Mouse (Mus musculus): ENCODE data around the gene Mier3. TPM values are rescaled to one million over a fixed set of nuclear protein-coding genes. Genes with fewer than 3 reads are reported as not detected.

Gene Mier3
- 19.0 and 21.2 TPM in 2 replicates for polyA plus RNA-seq (2015; fragmentation: Nextera tagmentation; extraction: Ambion mirVana)

DNA sequence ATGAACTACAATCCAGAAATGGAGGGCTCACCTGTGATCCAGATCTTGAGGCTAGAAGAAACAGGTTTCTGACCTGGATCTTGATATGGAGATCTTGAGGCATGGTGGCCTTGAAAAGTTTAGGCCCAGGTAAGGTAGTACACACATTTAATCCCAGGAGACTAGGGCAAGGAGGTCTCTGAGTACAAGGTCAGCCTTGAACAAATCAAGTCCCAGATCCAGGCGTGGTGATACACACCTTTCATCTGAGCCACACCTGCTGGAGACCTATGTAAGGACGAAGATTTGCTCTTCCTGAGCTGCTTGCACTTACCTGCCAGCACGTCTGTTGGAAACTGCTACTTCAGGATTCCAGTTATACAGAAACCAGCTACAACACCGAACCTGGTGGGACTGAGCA, at the start of gene Mier3:
Mier3 (plus strand) TSS at position 301 of the 400 bp plus-strand sequence.
- Histone ChIP-seq H3K9me3 (no peaks in the 10 kb centered on the region; the same call in 1 of the 2 replicates), H3K36me3 (no peaks in the 10 kb centered on the region), H3K4me1 (replicated peaks) (peaks cover 6% of the 10 kb centered on the region), H3K4me3 (no peak within 1 kb of the TSS), H3K4me2 (no peak within 1 kb of the TSS), H3K27ac (replicated peaks) (no peak within 1 kb of the TSS), H3K9ac (no peak within 1 kb of the TSS), H3K27me3 (peaks cover 4% of the 10 kb centered on the region)
- no peak for ATAC-seq (ENCODE audit: low read depth)
- WGBS, result 82% methylated on average over 4 of the region's 4 CpGs

DNA sequence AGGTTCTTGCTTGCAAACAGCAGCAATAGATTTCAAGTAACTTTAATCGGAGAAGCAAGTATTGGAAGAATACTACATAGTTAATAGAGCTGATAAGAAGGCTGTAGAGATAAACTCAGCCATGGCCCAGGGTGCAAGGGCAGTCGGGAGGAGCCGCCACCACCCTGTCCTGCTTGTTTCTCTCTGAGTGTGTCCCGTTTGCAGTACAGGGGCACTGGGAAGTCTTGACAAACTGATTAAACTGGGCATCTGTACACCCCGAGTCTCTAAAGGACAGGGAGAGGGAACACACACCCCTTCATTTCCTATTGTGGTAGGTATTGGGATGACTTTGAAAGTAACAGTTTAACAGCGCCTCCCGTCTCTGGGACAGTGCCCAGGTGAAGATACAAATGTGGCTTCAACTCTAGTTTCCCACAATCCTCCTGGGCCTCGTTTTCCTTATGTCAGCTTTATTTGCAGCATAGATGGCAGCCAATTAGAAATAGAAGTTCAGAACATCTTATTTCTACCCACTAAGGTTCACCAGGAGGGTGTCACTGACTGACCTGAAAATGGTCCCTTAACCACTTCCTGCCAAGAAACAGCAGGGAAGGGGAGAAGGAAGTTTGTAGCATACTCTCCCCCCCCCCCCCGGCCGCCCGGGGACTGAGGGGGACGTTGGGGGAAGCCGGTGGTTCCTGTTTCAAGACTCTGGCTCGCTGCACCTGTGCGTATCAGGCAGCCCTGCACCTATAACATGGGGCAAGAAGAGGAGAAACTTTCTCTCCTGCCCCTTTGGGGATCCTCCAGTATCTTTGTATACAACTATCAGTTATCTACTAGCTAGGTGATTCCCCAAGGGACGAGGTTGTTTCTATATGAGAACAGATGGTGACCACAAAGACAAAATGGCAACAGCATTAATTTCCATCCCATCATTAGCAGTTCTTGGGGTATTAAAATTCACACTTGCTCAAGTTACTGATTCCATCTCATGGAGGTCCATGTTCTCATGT, 46.3 kb upstream of the Mier3 start:
- Histone ChIP-seq H3K4me3 (no peak overlapping the region), H3K36me3 (no peaks in the 10 kb centered on the region), H3K4me1 (replicated peaks) (no peaks in the 10 kb centered on the region), H3K27me3 (no peaks in the 10 kb centered on the region), H3K9me3 (peaks cover 3% of the 10 kb centered on the region; the same call in 1 of the 2 replicates), H3K27ac (replicated peaks) (no peak overlapping the region), H3K4me2 (no peak overlapping the region), H3K9ac (no peak overlapping the region)
- no peak for ATAC-seq (ENCODE audit: low read depth)
- WGBS, result 88% methylated on average over 16 of the region's 16 CpGs

DNA sequence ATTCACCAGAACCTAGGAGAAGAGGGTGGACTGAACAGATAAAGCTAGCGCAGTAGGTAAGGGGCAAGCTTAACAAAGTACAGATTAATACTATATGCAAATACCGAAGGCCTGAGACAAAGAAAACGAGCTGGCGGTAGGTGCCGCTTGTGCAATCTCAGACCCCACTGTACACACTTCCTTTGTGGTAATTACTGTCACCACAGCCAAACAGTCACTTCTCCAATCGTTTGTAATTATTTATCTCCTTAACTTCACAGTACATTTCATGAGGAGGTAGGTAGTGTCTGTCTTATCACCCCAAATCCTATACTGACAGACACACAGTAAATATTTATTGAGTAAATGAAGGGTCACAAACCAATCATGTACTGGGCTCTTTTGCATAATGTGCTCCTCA, 40.5 kb upstream of the Mier3 start:
- no peak overlapping the region for H3K4me3 ChIP-seq
- H3K27me3 ChIP-seq, result no peaks in the 10 kb centered on the region
- H3K9me3 ChIP-seq, result peaks cover 3% of the 10 kb centered on the region; the same call in 1 of the 2 replicates
- ATAC-seq (ENCODE audit: low read depth), result no peak
- no peak overlapping the region for H3K9ac ChIP-seq
- 80% methylated on average over 6 of the region's 6 CpGs for WGBS
- H3K27ac ChIP-seq (replicated peaks), result no peak overlapping the region
- H3K4me1 ChIP-seq (replicated peaks), result no peaks in the 10 kb centered on the region
- no peak overlapping the region for H3K4me2 ChIP-seq
- no peaks in the 10 kb centered on the region for H3K36me3 ChIP-seq

DNA sequence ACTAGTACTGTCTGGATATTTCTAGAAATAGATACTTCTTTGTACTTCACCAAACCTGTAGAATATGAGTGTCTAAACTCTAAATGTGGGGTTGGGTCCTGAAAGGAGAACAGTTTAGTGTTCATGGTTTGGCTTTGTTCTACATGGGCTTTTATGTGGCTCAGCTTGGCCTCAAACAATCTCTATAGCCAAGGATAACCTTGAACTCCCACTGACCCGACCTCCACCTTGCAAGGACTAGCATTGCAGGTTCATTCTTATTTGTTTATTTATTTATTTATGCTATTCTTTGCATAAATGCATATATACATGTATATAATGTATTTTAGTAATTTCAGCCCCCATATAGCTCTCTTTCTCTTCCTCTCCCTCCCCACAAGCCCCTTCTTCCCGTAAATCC, 37.1 kb upstream of the Mier3 start:
- H3K4me2 ChIP-seq, result no peak overlapping the region
- WGBS, result 65% methylated on average over 2 of the region's 2 CpGs
- H3K4me1 ChIP-seq (replicated peaks), result no peaks in the 10 kb centered on the region
- H3K9ac ChIP-seq, result no peak overlapping the region
- H3K27me3 ChIP-seq, result no peaks in the 10 kb centered on the region
- no peak overlapping the region for H3K27ac ChIP-seq (replicated peaks)
- no peaks in the 10 kb centered on the region for H3K9me3 ChIP-seq
- H3K4me3 ChIP-seq, result no peak overlapping the region
- ATAC-seq (ENCODE audit: low read depth), result no peak
- H3K36me3 ChIP-seq, result no peaks in the 10 kb centered on the region

DNA sequence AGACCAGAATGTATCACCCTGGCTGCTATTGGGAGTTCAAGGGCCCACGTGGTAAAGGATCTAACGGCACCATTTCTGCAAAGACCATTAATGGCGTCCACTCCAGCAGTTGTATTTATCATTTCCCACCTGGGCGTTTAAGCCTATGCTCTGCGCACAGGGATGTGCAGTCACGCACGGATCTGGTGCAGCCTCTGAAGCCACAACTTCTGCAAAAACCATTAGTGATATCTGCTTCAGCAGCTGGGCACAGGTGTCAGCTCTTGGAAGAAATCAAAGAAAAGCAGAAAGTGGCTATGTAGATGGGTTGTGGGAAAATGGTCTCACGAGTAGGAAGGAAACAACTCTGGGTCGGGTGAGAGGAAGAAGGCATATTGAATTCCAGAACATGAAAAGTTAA, 34.6 kb upstream of the Mier3 start:
- H3K27ac ChIP-seq (replicated peaks), result no peak overlapping the region
- no peaks in the 10 kb centered on the region for H3K36me3 ChIP-seq
- no peak overlapping the region for H3K4me2 ChIP-seq
- 0 out of 2 replicates have a peak, but pooled peaks cover 3% of the 10 kb centered on the region for H3K4me1 ChIP-seq (replicated peaks)
- H3K9me3 ChIP-seq, result no peaks in the 10 kb centered on the region
- no peak overlapping the region for H3K9ac ChIP-seq
- no peak for ATAC-seq (ENCODE audit: low read depth)
- 86% methylated on average over 9 of the region's 9 CpGs for WGBS
- no peaks in the 10 kb centered on the region for H3K27me3 ChIP-seq
- no peak overlapping the region for H3K4me3 ChIP-seq

DNA sequence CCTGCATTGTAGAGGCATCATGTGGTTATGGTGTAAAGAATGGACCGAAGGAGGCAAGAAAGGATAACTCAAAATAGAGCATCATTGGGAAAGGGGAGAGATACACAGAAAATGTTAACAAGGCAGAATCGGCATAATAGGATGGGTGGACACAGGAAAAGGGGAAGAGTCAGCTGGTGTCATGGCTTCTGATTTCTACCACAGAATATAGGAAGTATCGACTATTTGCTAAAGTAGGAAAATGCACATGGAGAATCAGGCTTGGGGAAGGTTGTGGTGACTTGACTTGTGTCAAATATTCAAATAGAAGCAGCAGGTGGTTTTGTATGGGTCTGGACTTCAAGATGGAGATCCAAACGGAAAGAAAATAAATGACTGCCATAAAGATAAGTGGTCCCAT, 33.5 kb upstream of the Mier3 start:
- H3K27ac ChIP-seq (replicated peaks), result no peak overlapping the region
- 97% methylated on average over 4 of the region's 4 CpGs for WGBS
- H3K4me1 ChIP-seq (replicated peaks), result 0 out of 2 replicates have a peak, but pooled peaks cover 4% of the 10 kb centered on the region
- no peak overlapping the region for H3K9ac ChIP-seq
- no peaks in the 10 kb centered on the region for H3K9me3 ChIP-seq
- no peaks in the 10 kb centered on the region for H3K36me3 ChIP-seq
- no peak overlapping the region for H3K4me2 ChIP-seq
- ATAC-seq (ENCODE audit: low read depth), result no peak
- H3K27me3 ChIP-seq, result no peaks in the 10 kb centered on the region
- no peak overlapping the region for H3K4me3 ChIP-seq

DNA sequence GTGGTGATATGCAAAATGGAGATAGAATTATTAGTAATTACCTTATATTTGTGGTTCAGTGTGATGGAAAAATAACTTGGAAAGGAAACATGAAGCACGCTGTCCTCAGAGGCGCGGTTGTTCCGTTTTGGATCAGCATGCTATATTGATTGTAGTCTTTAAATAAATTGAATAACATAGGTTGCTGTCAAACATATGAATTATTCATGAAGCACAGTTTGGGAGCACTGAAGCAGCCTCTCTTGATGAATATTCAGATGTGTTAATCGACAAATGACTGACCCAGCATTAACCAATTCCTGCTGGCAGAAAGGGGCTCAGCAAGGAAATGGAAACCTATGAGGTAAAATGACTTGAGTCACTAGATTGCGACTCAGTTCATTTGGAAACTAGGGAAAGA, 29.8 kb upstream of the Mier3 start:
- H3K4me3 ChIP-seq, result no peak overlapping the region
- no peak overlapping the region for H3K27ac ChIP-seq (replicated peaks)
- no peaks in the 10 kb centered on the region for H3K9me3 ChIP-seq
- H3K9ac ChIP-seq, result no peak overlapping the region
- no peaks in the 10 kb centered on the region for H3K36me3 ChIP-seq
- no peak overlapping the region for H3K4me2 ChIP-seq
- 0 out of 2 replicates have a peak, but pooled peaks cover 4% of the 10 kb centered on the region for H3K4me1 ChIP-seq (replicated peaks)
- 48% methylated on average over 6 of the region's 6 CpGs for WGBS
- no peaks in the 10 kb centered on the region for H3K27me3 ChIP-seq
- ATAC-seq (ENCODE audit: low read depth), result no peak

DNA sequence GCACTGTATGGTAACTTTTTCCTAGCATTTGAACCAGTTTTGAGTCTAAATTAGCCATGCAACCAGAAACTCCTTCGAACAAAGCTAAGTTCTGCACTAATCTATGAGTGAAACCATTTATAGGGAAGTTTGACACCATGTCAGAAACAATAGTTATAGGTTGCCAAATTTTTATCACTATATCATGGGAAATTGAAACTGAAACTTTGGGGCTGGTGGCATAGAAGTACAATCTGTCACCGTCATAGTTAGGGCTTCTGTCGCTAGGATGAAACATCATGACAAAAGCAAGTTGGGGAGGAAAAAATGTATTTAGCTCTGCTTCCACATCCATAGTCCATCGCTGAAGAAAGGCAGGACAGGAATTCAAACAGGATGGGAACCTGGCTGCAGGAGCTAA, 25.5 kb upstream of the Mier3 start:
- no peaks in the 10 kb centered on the region for H3K36me3 ChIP-seq
- H3K27me3 ChIP-seq, result no peaks in the 10 kb centered on the region
- no peak for ATAC-seq (ENCODE audit: low read depth)
- no peak overlapping the region for H3K9ac ChIP-seq
- WGBS, result 89% methylated on average over 4 of the region's 4 CpGs
- H3K4me1 ChIP-seq (replicated peaks), result peaks cover 19% of the 10 kb centered on the region
- H3K4me3 ChIP-seq, result no peak overlapping the region
- H3K4me2 ChIP-seq, result no peak overlapping the region
- H3K9me3 ChIP-seq, result no peaks in the 10 kb centered on the region
- H3K27ac ChIP-seq (replicated peaks), result no peak overlapping the region

DNA sequence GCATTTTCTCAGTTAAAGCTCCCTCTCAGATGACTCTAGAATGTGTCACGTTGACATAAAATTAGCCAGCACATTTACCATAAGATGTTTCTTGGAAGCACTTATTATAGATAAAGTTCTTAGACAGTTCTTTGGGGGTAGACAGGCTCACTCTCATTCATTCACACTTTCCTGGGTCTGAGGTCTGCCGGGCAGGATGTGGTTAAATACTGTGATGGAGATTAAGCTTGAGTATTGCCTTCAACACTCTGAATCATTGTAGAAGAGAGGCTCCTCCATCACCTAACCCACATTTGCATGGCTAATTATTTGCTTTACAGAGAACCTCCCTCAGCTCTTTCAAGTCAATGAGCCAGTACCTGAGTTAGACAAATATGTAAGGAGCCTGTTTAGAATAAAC, 24.9 kb upstream of the Mier3 start:
- 87% methylated on average over 2 of the region's 2 CpGs for WGBS
- H3K9me3 ChIP-seq, result no peaks in the 10 kb centered on the region
- no peaks in the 10 kb centered on the region for H3K27me3 ChIP-seq

DNA sequence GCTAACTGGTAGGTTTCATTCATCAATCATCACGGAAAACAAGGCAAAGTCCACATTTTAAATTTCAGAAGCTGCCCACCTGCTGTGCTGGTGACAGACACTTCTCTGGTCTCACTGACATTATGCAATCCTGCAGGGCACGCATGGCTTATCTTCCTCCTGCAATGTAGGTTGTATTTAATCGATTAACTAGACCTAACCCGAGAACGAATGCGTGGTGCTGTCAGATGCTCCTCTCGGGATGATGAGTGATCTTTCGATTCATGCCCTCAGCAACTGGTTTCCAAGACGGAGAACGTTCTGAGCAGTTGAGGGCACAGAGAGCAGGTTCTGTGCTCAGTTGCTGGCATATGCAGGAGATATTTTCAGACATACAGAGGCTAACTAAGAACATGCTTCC, 24.5 kb upstream of the Mier3 start:
- H3K4me3 ChIP-seq, result no peak overlapping the region
- no peak overlapping the region for H3K9ac ChIP-seq
- 83% methylated on average over 10 of the region's 10 CpGs for WGBS
- no peak overlapping the region for H3K4me2 ChIP-seq
- no peaks in the 10 kb centered on the region for H3K27me3 ChIP-seq
- no peak overlapping the region for H3K27ac ChIP-seq (replicated peaks)
- no peaks in the 10 kb centered on the region for H3K36me3 ChIP-seq
- H3K4me1 ChIP-seq (replicated peaks), result peaks cover 18% of the 10 kb centered on the region
- no peaks in the 10 kb centered on the region for H3K9me3 ChIP-seq
- ATAC-seq (ENCODE audit: low read depth), result no peak

More for the DNA sequence above, 24.9 kb upstream of the Mier3 start:
- Histone ChIP-seq H3K4me1 (replicated peaks) (peaks cover 22% of the 10 kb centered on the region), H3K36me3 (no peaks in the 10 kb centered on the region), H3K9ac (no peak overlapping the region), H3K27ac (replicated peaks) (no peak overlapping the region), H3K4me2 (no peak overlapping the region), H3K4me3 (no peak overlapping the region)
- ATAC-seq (ENCODE audit: low read depth), result no peak

DNA sequence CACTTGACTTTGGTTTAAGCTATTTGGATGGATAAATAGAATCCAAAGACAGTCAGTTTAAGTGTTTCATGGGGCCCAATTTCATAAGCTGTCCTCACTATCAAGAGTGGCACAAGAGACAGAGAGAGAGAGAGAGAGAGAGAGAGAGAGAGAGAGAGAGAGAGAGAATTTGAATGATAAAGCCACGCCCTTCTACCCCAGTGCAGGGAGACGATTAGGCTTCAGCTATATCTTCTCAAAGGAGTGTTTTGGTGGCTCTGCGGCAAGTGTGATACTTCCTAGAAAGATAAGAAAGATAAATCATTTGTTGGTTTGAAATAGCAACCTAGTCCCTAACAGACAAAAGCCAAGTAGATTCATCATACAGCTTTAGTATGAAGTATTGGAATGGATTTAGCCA, 24.0 kb upstream of the Mier3 start:
- Histone ChIP-seq H3K4me2 (no peak overlapping the region), H3K4me3 (no peak overlapping the region), H3K9me3 (no peaks in the 10 kb centered on the region), H3K27me3 (no peaks in the 10 kb centered on the region), H3K9ac (no peak overlapping the region), H3K36me3 (no peaks in the 10 kb centered on the region), H3K4me1 (replicated peaks) (peaks cover 18% of the 10 kb centered on the region), H3K27ac (replicated peaks) (no peak overlapping the region)
- WGBS, result 77% methylated on average over 3 of the region's 3 CpGs
- ATAC-seq (ENCODE audit: low read depth), result no peak

DNA sequence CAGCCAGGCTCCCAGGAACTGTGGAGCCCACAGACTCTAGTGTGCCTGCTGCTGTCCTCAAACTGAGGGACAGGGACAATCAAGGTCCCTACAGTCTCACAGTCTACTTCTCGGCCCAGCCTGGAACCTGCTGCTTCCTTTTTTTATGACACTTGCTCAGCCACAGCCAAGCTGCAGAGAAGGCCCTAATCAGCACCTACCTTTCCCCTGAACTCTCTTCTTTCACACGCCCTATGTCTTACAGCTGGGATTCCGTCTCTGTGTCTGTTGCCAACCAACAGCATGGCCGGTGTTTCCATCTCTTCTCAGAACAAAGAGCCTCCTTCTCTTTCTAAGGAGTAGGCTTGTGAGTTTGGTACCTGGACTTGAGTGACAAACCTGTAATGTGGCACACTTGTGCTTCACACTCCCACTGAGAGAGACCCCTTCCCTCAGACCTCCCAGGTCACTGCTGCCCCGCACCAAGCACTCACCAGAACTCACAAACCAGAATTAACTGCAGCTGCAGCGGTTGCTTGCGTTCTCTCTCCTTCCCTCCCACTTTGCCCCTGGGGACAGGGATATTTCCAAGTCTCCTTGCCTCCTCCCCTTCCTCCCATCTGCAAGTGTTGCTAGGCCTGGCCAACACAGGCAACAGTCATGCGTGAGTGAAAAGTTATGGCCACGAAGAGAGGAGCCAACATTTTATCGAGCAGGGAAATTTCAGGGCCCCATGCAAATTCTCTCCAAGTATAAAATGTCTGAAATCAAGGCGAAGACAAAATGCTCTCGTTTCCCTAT, 22.1 kb upstream of the Mier3 start:
- Histone ChIP-seq H3K4me1 (replicated peaks) (peaks cover 18% of the 10 kb centered on the region), H3K9me3 (no peaks in the 10 kb centered on the region), H3K4me2 (no peak overlapping the region), H3K27me3 (no peaks in the 10 kb centered on the region), H3K36me3 (no peaks in the 10 kb centered on the region), H3K27ac (replicated peaks) (no peak overlapping the region), H3K9ac (no peak overlapping the region), H3K4me3 (no peak overlapping the region)
- WGBS, result 55% methylated on average over 12 of the region's 12 CpGs
- no peak for ATAC-seq (ENCODE audit: low read depth)

Data from neural tube, embryonic 13.5 days (tissue).